Mouse (Mus musculus): ENCODE results near the gene Ybey. TPM values are rescaled to one million over a fixed set of nuclear protein-coding genes. Genes with fewer than 3 reads are reported as not detected.

Ybey gene
- total RNA-seq (2015) (0.96 and 1.6 TPM in 2 replicates), total RNA-seq (2017) (3.6 and 4.2 TPM in 2 replicates)

- peak; percentile 99 for ATAC-seq (ENCODE audit: poor library complexity, severe bottlenecking)
Observed at GRCm38 (mm10) chr10:76468203-76469162, at the start of gene Ybey, which contains the start of gene Mcm3ap. Gene Ybey, minus strand, starts transcription at chr10:76469114. Gene Mcm3ap, plus strand, starts transcription at chr10:76468927.

GRCm38 (mm10) chr10:76512965-76513583 lies 44.2 kb upstream of the Ybey start:
- peak; percentile 98 for ATAC-seq (ENCODE audit: poor library complexity, severe bottlenecking)

DNA sequence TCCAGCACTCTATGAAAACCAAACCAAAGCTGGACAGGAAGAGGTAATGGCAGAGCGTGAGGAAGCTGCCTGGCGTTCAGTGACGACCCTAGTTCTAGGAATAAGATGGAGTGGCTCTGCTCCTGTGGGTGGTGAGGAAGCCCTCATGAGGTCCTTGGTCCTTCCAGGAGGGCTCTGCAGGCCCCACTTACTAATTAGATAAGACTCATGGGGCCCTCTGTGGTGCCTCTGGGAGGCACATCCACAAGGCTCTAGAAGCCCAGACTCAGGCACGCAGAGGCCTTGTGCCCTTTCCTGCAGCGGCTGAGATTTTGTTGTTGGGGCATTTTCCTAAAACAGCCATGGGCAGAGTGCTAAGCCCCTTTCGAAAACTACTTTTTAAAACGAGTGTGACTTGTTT lies 37.0 kb upstream of the Ybey start:
- ATAC-seq (ENCODE audit: poor library complexity, severe bottlenecking), result no peak

DNA sequence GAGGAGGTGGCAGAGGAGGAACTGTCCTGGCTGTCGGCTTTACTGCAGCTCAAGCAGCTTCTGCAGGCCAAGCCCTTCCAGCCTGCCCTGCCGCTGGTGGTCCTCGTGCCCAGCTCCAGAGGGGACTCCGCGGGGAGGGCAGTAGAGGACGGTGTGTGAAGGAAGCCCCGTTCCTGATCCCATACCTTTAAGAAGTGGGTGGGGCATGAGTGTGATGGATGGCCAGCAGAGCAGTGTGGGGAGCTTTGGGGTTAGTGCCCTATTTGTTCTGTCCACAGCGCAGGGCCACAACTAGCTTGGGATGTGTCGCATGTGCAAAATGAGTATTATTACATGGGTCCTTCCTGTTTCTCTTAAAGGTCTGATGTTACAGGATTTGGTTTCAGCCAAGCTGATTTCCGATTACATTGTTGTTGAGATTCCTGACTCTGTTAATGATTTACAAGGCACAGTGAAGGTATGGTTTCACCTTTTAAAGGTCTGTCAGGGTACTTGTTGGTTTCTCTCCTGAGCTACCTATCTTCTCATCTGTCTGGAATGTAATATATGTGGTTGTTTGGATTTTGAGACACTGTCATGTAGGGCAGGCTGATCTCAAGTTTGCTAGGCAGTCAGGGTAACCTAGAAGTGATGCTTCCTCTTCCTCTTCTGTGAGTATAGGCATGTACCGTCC lies 35.5 kb upstream of the Ybey start:
- no peak for ATAC-seq (ENCODE audit: poor library complexity, severe bottlenecking)

DNA sequence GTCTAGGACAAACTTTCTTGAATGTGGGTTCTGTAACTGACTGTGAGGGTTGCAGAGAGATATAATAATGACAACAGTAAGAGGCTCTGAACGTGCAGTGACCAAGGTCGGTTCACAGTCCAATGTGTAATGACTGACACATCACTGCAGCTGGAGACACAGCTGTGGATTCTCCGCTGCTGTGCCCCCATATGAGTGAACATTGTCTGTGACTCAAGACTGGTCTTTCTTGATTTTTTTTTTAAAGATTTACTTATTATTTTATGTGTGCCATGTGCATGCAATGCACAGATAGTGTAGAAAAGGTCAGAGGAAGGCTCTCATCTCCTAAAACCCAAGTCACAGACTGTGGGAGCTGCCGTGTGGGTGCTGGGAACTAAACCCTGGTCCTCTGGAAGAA lies 28.6 kb upstream of the Ybey start:
- ATAC-seq (ENCODE audit: poor library complexity, severe bottlenecking), result no peak

DNA sequence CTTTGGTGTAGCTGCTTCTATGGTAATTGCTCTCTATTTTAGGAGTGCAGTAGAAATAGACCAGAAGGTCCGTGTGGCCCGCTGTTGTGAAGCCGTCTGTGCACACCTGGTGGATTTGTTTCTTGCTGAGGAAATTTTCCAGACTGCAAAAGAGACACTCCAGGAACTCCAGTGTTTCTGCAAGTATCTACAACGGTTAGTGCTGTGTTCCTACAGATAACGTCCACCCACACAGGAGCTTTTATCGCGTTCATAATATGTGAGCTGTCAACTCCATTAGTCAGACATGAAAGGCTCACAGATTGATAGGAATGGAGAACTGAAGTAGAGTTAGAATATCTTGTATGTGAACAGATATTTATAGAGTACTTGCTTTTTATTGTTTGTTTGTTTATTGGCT lies 27.5 kb upstream of the Ybey start:
- ATAC-seq (ENCODE audit: poor library complexity, severe bottlenecking), result no peak

DNA sequence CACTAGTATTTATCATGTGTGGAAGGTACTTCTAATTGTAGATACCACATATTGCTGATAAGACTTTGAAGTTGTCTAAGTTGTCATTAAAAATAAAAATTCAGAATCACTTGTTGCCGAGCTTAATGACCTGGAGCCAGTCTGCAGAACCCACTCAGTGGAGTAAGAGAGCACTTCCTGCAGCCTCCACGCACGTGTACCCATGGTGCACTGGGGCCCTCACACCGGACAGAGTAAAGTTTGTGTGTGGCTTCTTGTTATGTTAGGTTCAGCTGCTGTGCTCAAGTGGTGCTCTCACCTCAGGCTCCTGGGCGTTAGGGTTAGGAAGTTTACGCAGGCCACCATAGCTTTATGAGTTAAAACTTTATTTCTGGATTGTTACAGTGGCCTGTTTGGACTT lies 26.6 kb upstream of the Ybey start:
- ATAC-seq (ENCODE audit: poor library complexity, severe bottlenecking), result no peak

DNA sequence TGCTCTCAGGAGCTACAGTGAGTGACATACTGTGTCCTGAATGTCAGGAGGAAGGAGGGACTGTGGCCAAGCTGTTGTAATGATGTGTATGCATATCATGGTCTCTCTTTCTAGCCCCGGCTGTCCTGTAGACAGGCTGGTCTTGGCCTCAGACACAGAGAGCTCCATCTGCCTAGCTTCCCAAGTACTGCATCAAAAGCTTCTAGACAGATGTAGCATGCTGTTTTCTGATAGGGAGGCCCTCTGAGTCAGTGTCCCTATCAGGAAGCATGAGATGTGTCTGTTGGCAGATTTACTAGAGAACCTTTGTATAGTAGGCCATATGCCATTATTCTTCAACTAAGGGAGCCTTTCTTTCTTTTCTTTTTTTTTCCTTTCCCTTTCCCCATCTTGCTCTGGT lies 24.6 kb upstream of the Ybey start:
- ATAC-seq (ENCODE audit: poor library complexity, severe bottlenecking), result no peak

DNA sequence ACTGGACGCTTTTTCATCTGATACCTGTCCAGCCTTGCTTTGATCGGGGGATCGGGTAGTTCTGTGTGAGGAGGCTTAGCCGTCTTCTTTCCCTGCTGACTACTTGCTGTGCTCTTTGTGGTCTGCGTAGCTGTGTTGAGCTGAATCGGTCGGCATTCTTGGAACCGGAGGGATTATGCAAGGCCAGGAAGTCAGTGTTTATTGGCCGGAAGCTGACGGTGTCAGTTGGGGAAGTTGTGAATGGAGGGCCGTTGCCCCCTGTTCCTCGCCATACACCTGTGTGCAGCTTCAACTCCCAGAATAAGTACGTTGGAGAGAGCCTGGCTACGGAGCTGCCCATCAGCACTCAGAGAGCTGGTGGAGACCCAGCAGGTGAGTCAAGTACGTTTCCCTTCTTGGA lies 20.3 kb upstream of the Ybey start:
- ATAC-seq (ENCODE audit: poor library complexity, severe bottlenecking), result peak; percentile 65

- ATAC-seq (ENCODE audit: poor library complexity, severe bottlenecking), result peak; percentile 55
Observed at GRCm38 (mm10) chr10:76488265-76488664, 19.4 kb upstream of the Ybey start.

GRCm38 (mm10) chr10:76486302-76486701 lies 17.4 kb upstream of the Ybey start:
- peak; percentile 13; the same call in 1 of the 2 replicates for ATAC-seq (ENCODE audit: poor library complexity, severe bottlenecking)

- ATAC-seq (ENCODE audit: poor library complexity, severe bottlenecking), result no peak
Observed at GRCm38 (mm10) chr10:76481480-76481879, 12.6 kb upstream of the Ybey start.

DNA sequence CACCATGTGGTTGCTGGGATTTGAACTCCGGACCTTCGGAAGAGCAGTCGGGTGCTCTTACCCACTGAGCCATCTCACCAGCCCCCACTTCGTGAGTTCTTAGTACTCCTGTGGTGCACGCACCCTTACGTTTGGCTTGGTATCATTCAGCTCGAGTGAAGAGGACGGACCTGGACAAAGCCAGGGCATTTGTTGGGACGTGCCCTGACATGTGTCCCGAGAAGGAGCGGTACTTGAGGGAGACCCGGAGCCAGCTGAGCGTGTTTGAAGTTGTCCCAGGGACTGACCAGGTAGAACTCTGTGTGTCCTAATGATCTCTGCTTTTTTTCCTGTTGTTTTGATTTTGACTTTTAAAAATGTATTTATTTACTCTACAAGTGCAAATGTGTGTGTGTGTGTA lies 11.9 kb upstream of the Ybey start:
- no peak for ATAC-seq (ENCODE audit: poor library complexity, severe bottlenecking)

DNA sequence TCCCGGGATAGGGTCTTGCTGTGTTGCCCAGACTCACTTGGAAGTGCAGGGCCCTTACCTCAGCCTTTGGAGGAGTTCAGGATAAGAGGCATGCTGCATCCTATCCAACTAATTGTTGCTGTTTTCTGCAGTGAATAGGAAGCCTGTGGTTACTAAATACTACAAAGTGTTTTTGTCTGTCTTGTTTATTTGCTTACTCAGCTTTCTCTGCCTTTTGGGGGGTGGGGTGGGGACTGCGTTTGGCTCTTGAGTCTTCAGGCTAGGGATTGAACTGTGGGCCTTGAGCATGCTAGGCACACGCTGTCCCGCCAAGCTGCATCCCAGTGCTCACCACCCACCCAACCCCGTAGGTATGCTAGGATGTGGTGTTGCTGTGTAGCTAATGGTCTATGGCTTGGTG lies 4.8 kb upstream of the Ybey start:
- ATAC-seq (ENCODE audit: poor library complexity, severe bottlenecking), result no peak

DNA sequence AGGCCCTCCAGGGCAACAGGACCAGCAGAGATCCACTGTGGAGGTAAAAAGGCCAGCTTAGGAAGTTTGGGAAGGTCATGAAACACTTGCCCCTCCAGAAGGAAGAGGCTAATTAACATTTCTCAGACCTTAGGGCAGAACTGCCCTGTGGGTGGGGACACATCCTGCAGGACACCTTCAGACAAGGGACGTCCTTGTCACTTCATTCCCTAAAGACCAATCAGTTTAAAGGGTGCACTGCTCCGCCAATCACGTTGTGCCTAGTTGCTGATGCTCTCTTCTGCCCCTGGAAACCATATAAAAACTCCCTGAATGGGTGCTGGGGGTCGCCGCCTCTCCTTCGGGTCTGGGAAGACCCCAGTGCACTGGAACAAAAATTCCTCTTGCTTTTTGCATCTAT lies 6.2 kb downstream of the Ybey start:
- no peak for ATAC-seq (ENCODE audit: poor library complexity, severe bottlenecking)

DNA sequence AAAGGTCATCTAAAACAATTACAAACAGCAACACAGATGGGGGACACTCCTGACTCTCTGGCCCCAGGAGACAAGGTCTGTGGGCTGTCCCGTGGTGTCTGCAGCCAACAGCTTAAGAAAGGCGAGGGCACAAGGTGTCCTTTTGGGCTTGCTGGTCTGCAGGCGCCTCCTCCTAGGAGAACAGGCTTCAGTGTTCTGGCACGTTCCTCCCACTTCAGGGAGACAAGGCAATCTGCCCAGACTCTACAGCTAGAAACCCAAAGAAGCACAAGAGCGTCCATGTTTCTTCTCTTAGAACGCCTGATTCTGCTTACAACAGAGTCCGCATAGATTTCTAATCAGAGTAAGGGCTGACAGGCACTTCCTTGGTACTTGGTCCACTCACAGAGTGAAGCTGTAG lies 6.6 kb downstream of the Ybey start:
- ATAC-seq (ENCODE audit: poor library complexity, severe bottlenecking), result no peak

- ATAC-seq (ENCODE audit: poor library complexity, severe bottlenecking), result no peak
Observed at GRCm38 (mm10) chr10:76461255-76461654, 7.7 kb downstream of the Ybey start.

DNA sequence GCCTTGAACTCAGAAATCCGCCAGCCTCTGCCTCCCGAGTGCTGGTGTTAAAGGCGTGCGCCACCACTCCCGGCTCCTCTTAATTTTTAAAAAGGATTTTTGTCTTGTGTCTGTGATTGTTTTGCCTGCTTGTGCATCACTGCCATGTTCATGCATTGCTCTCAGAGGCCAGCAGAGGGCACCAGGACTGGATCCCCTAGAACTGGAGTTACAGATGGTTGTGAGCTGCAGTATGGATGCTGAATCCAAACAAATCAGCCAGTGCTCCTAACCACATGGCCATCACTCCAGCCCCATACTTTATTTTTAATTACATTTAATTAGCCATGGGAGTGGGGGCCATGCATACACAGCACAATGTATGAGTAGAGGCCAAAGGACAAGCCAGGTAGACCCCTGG lies 13.6 kb downstream of the Ybey start:
- peak; percentile 83 for ATAC-seq (ENCODE audit: poor library complexity, severe bottlenecking)

GRCm38 (mm10) chr10:76448851-76449250 lies 20.1 kb downstream of the Ybey start, which contains the start of gene 2610028H24Rik:
Gene 2610028H24Rik, plus strand, starts transcription at chr10:76449081.
- no peak for ATAC-seq (ENCODE audit: poor library complexity, severe bottlenecking)

- no peak for ATAC-seq (ENCODE audit: poor library complexity, severe bottlenecking)
Observed at GRCm38 (mm10) chr10:76447406-76448229, 21.3 kb downstream of the Ybey start.

Data from megakaryocyte, adult 5-6 weeks (primary cell).